Comparison of ENCODE assay signal across 27 mouse cellular contexts in genomic region chr4:67539466-67539865, GRCm38 (mm10).
DNase-seq lines count a peak whose midpoint lies in the region; ATAC-seq and TF ChIP-seq lines count a peak whose summit lies in the region.
"Had no signal": no experiment of that assay in that cellular context is flagged by ENCODE, and none has a peak within 500 bp of the region (broad histone marks: within the 10 kb centered on the region; RNA-seq: fewer than 3 reads in every experiment).

No protein-coding gene starts in this region.

- no peak for TF ChIP-seq CTCF in lung, postnatal 0 days (IDR thresholded peaks at IDR 0.05)

- no peaks in the 10 kb centered on the region for H3K9me3 ChIP-seq in kidney, embryonic 15.5 days (replicated peaks)
- no peaks in the 10 kb centered on the region for H3K9me3 ChIP-seq in lung, embryonic 16.5 days (ENCODE audit: control insufficient read depth, low read length)
- H3K9me3 ChIP-seq in lung, postnatal 0 days (ENCODE audit: low read length), result no peaks in the 10 kb centered on the region
- no peaks in the 10 kb centered on the region for H3K9me3 ChIP-seq in neural tube, embryonic 15.5 days (replicated peaks)
- H3K9me3 ChIP-seq: forebrain, embryonic 13.5 days; heart, embryonic 13.5 days; limb, embryonic 10.5 days; limb, embryonic 15.5 days; neural tube, embryonic 12.5 days; stomach, embryonic 15.5 days had no signal

- no peak overlapping the region for H3K27ac ChIP-seq in kidney, embryonic 15.5 days
- H3K27ac ChIP-seq in lung, embryonic 16.5 days (ENCODE audit: low read length), result no peak overlapping the region
- H3K27ac ChIP-seq in lung, postnatal 0 days (ENCODE audit: low read length), result no peak overlapping the region
- no peak overlapping the region for H3K27ac ChIP-seq in neural tube, embryonic 15.5 days (replicated peaks)
- H3K27ac ChIP-seq: forebrain, embryonic 13.5 days; heart, embryonic 13.5 days; hindbrain, embryonic 14.5 days; limb, embryonic 10.5 days; limb, embryonic 15.5 days; liver, embryonic 13.5 days; neural tube, embryonic 12.5 days; stomach, embryonic 15.5 days had no signal

- H3K27me3 ChIP-seq in kidney, embryonic 15.5 days, result no peaks in the 10 kb centered on the region
- H3K27me3 ChIP-seq in lung, embryonic 16.5 days (ENCODE audit: control insufficient read depth, insufficient read depth, low read depth, low read length), result no peaks in the 10 kb centered on the region
- H3K27me3 ChIP-seq in lung, postnatal 0 days (replicated peaks; ENCODE audit: insufficient read depth, low read length), result no peaks in the 10 kb centered on the region
- no peaks in the 10 kb centered on the region for H3K27me3 ChIP-seq in neural tube, embryonic 15.5 days (replicated peaks)
- H3K27me3 ChIP-seq: CH12.LX; forebrain, embryonic 13.5 days; heart, embryonic 13.5 days; limb, embryonic 15.5 days; liver, embryonic 13.5 days; neural tube, embryonic 12.5 days; stomach, embryonic 15.5 days had no signal

- H3K9ac ChIP-seq in kidney, embryonic 15.5 days, result no peak overlapping the region
- no peak overlapping the region for H3K9ac ChIP-seq in lung, embryonic 16.5 days (ENCODE audit: low read length)
- H3K9ac ChIP-seq in lung, postnatal 0 days (replicated peaks; ENCODE audit: low read depth), result no peak overlapping the region
- no peak overlapping the region for H3K9ac ChIP-seq in neural tube, embryonic 15.5 days (replicated peaks)
- H3K9ac ChIP-seq: forebrain, embryonic 13.5 days; heart, embryonic 13.5 days; hindbrain, embryonic 14.5 days; limb, embryonic 15.5 days; liver, embryonic 13.5 days; neural tube, embryonic 12.5 days; stomach, embryonic 15.5 days had no signal

- DNase-seq in kidney, postnatal 25 days, result no peak
- DNase-seq in lung, postnatal 0 days (ENCODE audit: low spot score), result no peak
- DNase-seq in mesoderm, embryonic 11.5 days (ENCODE audit: low read depth, low spot score), result peak; percentile 23
- DNase-seq: adrenal gland, adult 8-10 months; cerebellum, adult 8-10 months; cerebellum, postnatal 25 days; gastrocnemius, postnatal 10 days; heart, postnatal 10 days; kidney, adult 11 months; layer of hippocampus, adult 9-11 months; liver, embryonic 13.5 days; lung, adult 18-20 months; right cerebral cortex, postnatal 25 days had no signal

- peak; percentile 94 for ATAC-seq in kidney, embryonic 15.5 days (replicated peaks; ENCODE audit: low FRiP score)
- peak; percentile 61; the same call in 1 of the 2 replicates for ATAC-seq in lung, embryonic 16.5 days (ENCODE audit: low read depth)
- no peak for ATAC-seq in lung, postnatal 0 days
- ATAC-seq in neural tube, embryonic 15.5 days (ENCODE audit: low FRiP score), result 0 out of 2 replicates have a peak, but pooled peaks have one; percentile 47
- ATAC-seq: forebrain, embryonic 13.5 days; inflammation-experienced regulatory T-cells, adult 6 months; midbrain, embryonic 16.5 days had no signal

- H3K4me3 ChIP-seq in kidney, embryonic 15.5 days (replicated peaks), result no peak overlapping the region
- H3K4me3 ChIP-seq in lung, embryonic 16.5 days (ENCODE audit: low read length), result no peak overlapping the region
- no peak overlapping the region for H3K4me3 ChIP-seq in lung, postnatal 0 days (ENCODE audit: low read depth, low read length)
- H3K4me3 ChIP-seq in neural tube, embryonic 15.5 days (replicated peaks), result no peak overlapping the region
- H3K4me3 ChIP-seq: forebrain, embryonic 13.5 days; heart, embryonic 13.5 days; limb, embryonic 10.5 days; limb, embryonic 15.5 days; liver, embryonic 13.5 days; neural tube, embryonic 12.5 days; stomach, embryonic 15.5 days had no signal

- peaks cover 4% of the 10 kb centered on the region; the same call in 1 of the 2 replicates for H3K4me1 ChIP-seq in kidney, embryonic 15.5 days
- no peaks in the 10 kb centered on the region for H3K4me1 ChIP-seq in lung, embryonic 16.5 days (replicated peaks; ENCODE audit: control insufficient read depth, insufficient read depth, low read length)
- H3K4me1 ChIP-seq in lung, postnatal 0 days (ENCODE audit: insufficient read depth, low read depth, low read length), result no peaks in the 10 kb centered on the region
- no peaks in the 10 kb centered on the region for H3K4me1 ChIP-seq in neural tube, embryonic 15.5 days
- H3K4me1 ChIP-seq: forebrain, embryonic 13.5 days; heart, embryonic 13.5 days; limb, embryonic 15.5 days; liver, embryonic 13.5 days; neural tube, embryonic 12.5 days; stomach, embryonic 15.5 days had no signal

- H3K4me2 ChIP-seq in kidney, embryonic 15.5 days, result no peak overlapping the region
- H3K4me2 ChIP-seq in lung, embryonic 16.5 days (ENCODE audit: low read depth, low read length), result no peak overlapping the region
- H3K4me2 ChIP-seq in lung, postnatal 0 days (replicated peaks; ENCODE audit: low read depth, low read length), result no peak overlapping the region
- H3K4me2 ChIP-seq in neural tube, embryonic 15.5 days, result no peak overlapping the region
- H3K4me2 ChIP-seq: forebrain, embryonic 13.5 days; heart, embryonic 13.5 days; hindbrain, embryonic 14.5 days; limb, embryonic 15.5 days; liver, embryonic 13.5 days; midbrain, embryonic 11.5 days; neural tube, embryonic 12.5 days; stomach, embryonic 15.5 days had no signal

- TF ChIP-seq EP300 in lung, postnatal 0 days (IDR thresholded peaks at IDR 0.05), result no peak

- WGBS in kidney, embryonic 15.5 days, result 14% methylated on average over 5 of the region's 5 CpGs
- 52% methylated on average over 5 of the region's 5 CpGs for WGBS in lung, embryonic 16.5 days
- WGBS in lung, postnatal 0 days, result 44% methylated on average over 5 of the region's 5 CpGs
- WGBS in neural tube, embryonic 15.5 days, result 40% methylated on average over 5 of the region's 5 CpGs

- H3K36me3 ChIP-seq in kidney, embryonic 15.5 days, result no peaks in the 10 kb centered on the region
- no peaks in the 10 kb centered on the region for H3K36me3 ChIP-seq in lung, embryonic 16.5 days (ENCODE audit: control insufficient read depth, insufficient read depth, low read length)
- H3K36me3 ChIP-seq in lung, postnatal 0 days (ENCODE audit: insufficient read depth, low read length), result no peaks in the 10 kb centered on the region
- H3K36me3 ChIP-seq in neural tube, embryonic 15.5 days, result no peaks in the 10 kb centered on the region
- H3K36me3 ChIP-seq: heart, embryonic 13.5 days; limb, embryonic 10.5 days; limb, embryonic 15.5 days; liver, embryonic 13.5 days; neural tube, embryonic 12.5 days; stomach, embryonic 15.5 days had no signal
